ENCODE assay signal across 14 mouse cellular contexts in the genomic region with DNA sequence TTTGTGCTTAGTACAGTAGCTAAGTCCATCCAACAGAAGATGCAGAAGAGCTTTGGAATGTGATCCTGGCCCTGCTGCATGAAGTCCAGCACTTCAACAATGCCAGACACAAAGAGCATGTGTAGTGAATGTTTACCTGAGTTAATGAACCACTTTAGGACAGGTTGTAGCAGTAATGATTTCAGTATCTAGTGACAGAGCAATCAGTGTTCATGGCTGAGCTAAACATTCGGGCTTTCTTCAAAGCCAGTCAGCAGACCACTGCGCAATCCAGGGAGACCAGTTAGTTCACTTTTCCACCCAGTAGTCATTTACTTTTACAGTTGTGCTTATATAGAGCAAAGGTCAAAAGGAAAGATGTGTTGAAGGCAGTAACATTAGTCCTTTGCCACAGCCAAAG. TPM values are rescaled to one million over a fixed set of nuclear protein-coding genes. Genes with fewer than 3 reads are reported as not detected.
DNase-seq lines count a peak whose midpoint lies in the region; ATAC-seq and TF ChIP-seq lines count a peak whose summit lies in the region.
"Had no signal": no experiment of that assay in that cellular context is flagged by ENCODE, and none has a peak within 500 bp of the region (broad histone marks: within the 10 kb centered on the region; RNA-seq: fewer than 3 reads in every experiment).

No protein-coding gene starts in this region.

- H3K27ac ChIP-seq in lung, embryonic 14.5 days (ENCODE audit: low read depth), result no peak overlapping the region
- H3K27ac ChIP-seq in intestine, embryonic 16.5 days (ENCODE audit: low read length), result peak overlapping the region; percentile 93
- peak overlapping the region; percentile 73; the same call in 1 of the 2 replicates for H3K27ac ChIP-seq in stomach, embryonic 15.5 days
- H3K27ac ChIP-seq in forebrain, embryonic 12.5 days, result no peak overlapping the region
- no peak overlapping the region for H3K27ac ChIP-seq in hindbrain, embryonic 13.5 days
- H3K27ac ChIP-seq: forebrain, embryonic 10.5 days; hindbrain, embryonic 15.5 days; neural tube, embryonic 15.5 days had no signal

- DNase-seq in lung, embryonic 14.5 days, result peak; percentile 44
- no peak for DNase-seq in lung, adult 2 months
- DNase-seq in kidney, postnatal 36 days, result peak; percentile 26 to 53
- DNase-seq in thymus, postnatal 4 days, result no peak
- DNase-seq: cerebellum, adult 9-10 months; right cerebral cortex, adult 18-20 months; thymus, postnatal 25 days had no signal

- 47% methylated on average over 2 of the region's 2 CpGs for WGBS in lung, embryonic 14.5 days
- 73% methylated on average over 2 of the region's 2 CpGs for WGBS in lung, adult 2 months
- WGBS in intestine, embryonic 16.5 days, result 54% methylated on average over 2 of the region's 2 CpGs
- 56% methylated on average over 2 of the region's 2 CpGs for WGBS in stomach, embryonic 15.5 days
- WGBS in forebrain, embryonic 12.5 days, result 93% methylated on average over 2 of the region's 2 CpGs
- 86% methylated on average over 2 of the region's 2 CpGs for WGBS in hindbrain, embryonic 13.5 days

- no peaks in the 10 kb centered on the region for H3K4me1 ChIP-seq in lung, embryonic 14.5 days (ENCODE audit: insufficient read depth)
- H3K4me1 ChIP-seq in lung, adult 2 months (ENCODE audit: control insufficient read depth, insufficient read depth, low read length), result peaks cover 8% of the 10 kb centered on the region
- peaks cover 17% of the 10 kb centered on the region for H3K4me1 ChIP-seq in intestine, embryonic 16.5 days (ENCODE audit: control insufficient read depth, insufficient read depth, low read length)
- H3K4me1 ChIP-seq in stomach, embryonic 15.5 days, result no peaks in the 10 kb centered on the region
- no peaks in the 10 kb centered on the region for H3K4me1 ChIP-seq in forebrain, embryonic 12.5 days
- H3K4me1 ChIP-seq in hindbrain, embryonic 13.5 days (replicated peaks), result no peaks in the 10 kb centered on the region
- H3K4me1 ChIP-seq: forebrain, embryonic 10.5 days; hindbrain, embryonic 15.5 days; neural tube, embryonic 15.5 days had no signal

- no peak for TF ChIP-seq CTCF in lung, embryonic 14.5 days (IDR thresholded peaks at IDR 0.05; ENCODE audit: low read depth)
- no peak for TF ChIP-seq CTCF in lung, adult 2 months (IDR thresholded peaks at IDR 0.05; ENCODE audit: insufficient read depth, low read length)

- H3K9ac ChIP-seq in lung, embryonic 14.5 days, result no peak overlapping the region
- no peak overlapping the region for H3K9ac ChIP-seq in intestine, embryonic 16.5 days (ENCODE audit: low read depth, low read length)
- no peak overlapping the region for H3K9ac ChIP-seq in stomach, embryonic 15.5 days
- H3K9ac ChIP-seq in forebrain, embryonic 12.5 days, result no peak overlapping the region
- H3K9ac ChIP-seq in hindbrain, embryonic 13.5 days, result no peak overlapping the region
- H3K9ac ChIP-seq: hindbrain, embryonic 15.5 days; neural tube, embryonic 15.5 days had no signal

- H3K4me3 ChIP-seq in lung, embryonic 14.5 days (ENCODE audit: low read depth, low read length), result no peak overlapping the region
- H3K4me3 ChIP-seq in lung, adult 2 months (replicated peaks; ENCODE audit: extremely low read depth, low read depth, low read length), result no peak overlapping the region
- H3K4me3 ChIP-seq in intestine, embryonic 16.5 days (ENCODE audit: low read length), result no peak overlapping the region
- H3K4me3 ChIP-seq in stomach, embryonic 15.5 days (replicated peaks), result no peak overlapping the region
- H3K4me3 ChIP-seq in forebrain, embryonic 12.5 days (replicated peaks), result no peak overlapping the region
- no peak overlapping the region for H3K4me3 ChIP-seq in hindbrain, embryonic 13.5 days
- H3K4me3 ChIP-seq: forebrain, embryonic 10.5 days; hindbrain, embryonic 15.5 days; neural tube, embryonic 15.5 days had no signal

- TF ChIP-seq POLR2A in lung, adult 2 months (IDR thresholded peaks at IDR 0.05; ENCODE audit: borderline replicate concordance, extremely low read depth, low read depth, low read length), result no peak

- no peaks in the 10 kb centered on the region for H3K9me3 ChIP-seq in lung, embryonic 14.5 days (ENCODE audit: low read depth, low read length)
- no peaks in the 10 kb centered on the region for H3K9me3 ChIP-seq in intestine, embryonic 16.5 days (ENCODE audit: control insufficient read depth, low read length)
- H3K9me3 ChIP-seq in stomach, embryonic 15.5 days, result no peaks in the 10 kb centered on the region
- H3K9me3 ChIP-seq in forebrain, embryonic 12.5 days, result no peaks in the 10 kb centered on the region; the same call in 1 of the 2 replicates
- peaks cover 7% of the 10 kb centered on the region for H3K9me3 ChIP-seq in hindbrain, embryonic 13.5 days
- H3K9me3 ChIP-seq: hindbrain, embryonic 15.5 days; neural tube, embryonic 15.5 days had no signal

- no peak overlapping the region for H3K4me2 ChIP-seq in lung, embryonic 14.5 days
- no peak overlapping the region for H3K4me2 ChIP-seq in intestine, embryonic 16.5 days (ENCODE audit: low read depth, low read length)
- 0 out of 2 replicates have a peak overlapping the region, but pooled peaks have one; percentile 13 for H3K4me2 ChIP-seq in stomach, embryonic 15.5 days
- H3K4me2 ChIP-seq in forebrain, embryonic 12.5 days, result no peak overlapping the region
- no peak overlapping the region for H3K4me2 ChIP-seq in hindbrain, embryonic 13.5 days
- H3K4me2 ChIP-seq: hindbrain, embryonic 15.5 days; neural tube, embryonic 15.5 days had no signal

- no peaks in the 10 kb centered on the region for H3K36me3 ChIP-seq in lung, embryonic 14.5 days (ENCODE audit: insufficient read depth)
- H3K36me3 ChIP-seq in intestine, embryonic 16.5 days (ENCODE audit: control insufficient read depth, insufficient read depth, low read length), result 0 out of 2 replicates have a peak, but pooled peaks cover 2% of the 10 kb centered on the region
- no peaks in the 10 kb centered on the region for H3K36me3 ChIP-seq in stomach, embryonic 15.5 days
- 0 out of 2 replicates have a peak, but pooled peaks cover 4% of the 10 kb centered on the region for H3K36me3 ChIP-seq in forebrain, embryonic 12.5 days (replicated peaks)
- H3K36me3 ChIP-seq in hindbrain, embryonic 13.5 days, result peaks cover 3% of the 10 kb centered on the region; the same call in 1 of the 2 replicates
- H3K36me3 ChIP-seq: neural tube, embryonic 15.5 days had no signal

- peak; percentile 49; the same call in 1 of the 2 replicates for ATAC-seq in lung, embryonic 14.5 days (ENCODE audit: insufficient read depth)
- ATAC-seq in intestine, embryonic 16.5 days, result peak; percentile 99
- peak; percentile 93 for ATAC-seq in stomach, embryonic 15.5 days (ENCODE audit: insufficient read depth, low FRiP score, low read depth)
- no peak for ATAC-seq in forebrain, embryonic 12.5 days (ENCODE audit: low FRiP score)
- ATAC-seq in hindbrain, embryonic 13.5 days (ENCODE audit: low FRiP score), result no peak

- no peaks in the 10 kb centered on the region for H3K27me3 ChIP-seq in lung, embryonic 14.5 days (ENCODE audit: insufficient read depth, low read length)
- no peaks in the 10 kb centered on the region for H3K27me3 ChIP-seq in intestine, embryonic 16.5 days (replicated peaks; ENCODE audit: control insufficient read depth, insufficient read depth, low read length)
- H3K27me3 ChIP-seq in stomach, embryonic 15.5 days (replicated peaks), result no peaks in the 10 kb centered on the region
- H3K27me3 ChIP-seq in forebrain, embryonic 12.5 days, result no peaks in the 10 kb centered on the region
- H3K27me3 ChIP-seq in hindbrain, embryonic 13.5 days, result no peaks in the 10 kb centered on the region
- H3K27me3 ChIP-seq: hindbrain, embryonic 15.5 days; neural tube, embryonic 15.5 days had no signal

RNA-seq across cellular contexts. Expression of a gene that starts 20.0 kb away (rescaled TPM):
- polyA plus RNA-seq in lung, embryonic 14.5 days (2014; fragmentation: Nextera tagmentation; extraction: Ambion mirVana), result 33.9 and 35.1 TPM in 2 replicates
- 13.2 and 15.8 TPM in 2 replicates for polyA plus RNA-seq in lung, adult 2 months (2012; rRNA removed)
- polyA plus RNA-seq in intestine, embryonic 16.5 days (2015; fragmentation: Nextera tagmentation; extraction: Ambion mirVana), result 15.2 and 17.1 TPM in 2 replicates
- polyA plus RNA-seq in stomach, embryonic 15.5 days (2015; fragmentation: Nextera tagmentation; extraction: Ambion mirVana), result 22.5 and 22.8 TPM in 2 replicates
- 15.5 and 15.8 TPM in 2 replicates for polyA plus RNA-seq in forebrain, embryonic 12.5 days (2016; fragmentation: Nextera tagmentation; extraction: Ambion mirVana)
- 10.7 and 12.7 TPM in 2 replicates for polyA plus RNA-seq in hindbrain, embryonic 13.5 days (2015; fragmentation: Nextera tagmentation; extraction: Ambion mirVana)

Comparison
In these comparisons a context has a peak if more than half of its experiments do, and no peak if none do; other contexts are left out.
1. DNase-seq: peak in lung, embryonic 14.5 days (single experiment) and kidney, postnatal 36 days (2 of 2); none in lung, adult 2 months (single experiment) and thymus, postnatal 4 days (single experiment).
2. ATAC-seq: peak in lung, embryonic 14.5 days (single experiment), intestine, embryonic 16.5 days (single experiment) and stomach, embryonic 15.5 days (single experiment); none in forebrain, embryonic 12.5 days (single experiment) and hindbrain, embryonic 13.5 days (single experiment).
3. H3K27ac ChIP-seq: peak in intestine, embryonic 16.5 days (single experiment) and stomach, embryonic 15.5 days (single experiment); none in lung, embryonic 14.5 days (single experiment), forebrain, embryonic 12.5 days (single experiment) and hindbrain, embryonic 13.5 days (single experiment).